Mouse (Mus musculus) G1E (cell line): ENCODE data around the gene Cacng4.

Experiments used
- CTCF ChIP-seq: IDR thresholded peaks from 2 replicates; pipeline ENCODE4 v1.5.1; 2012; ENCODE audit warnings: low read depth, low read length, inconsistent platforms, mixed read lengths
- GATA1 ChIP-seq: IDR thresholded peaks from 2 replicates; pipeline ENCODE4 v1.6.1; 2012; ENCODE audit warnings: borderline replicate concordance, low read length, inconsistent platforms, mixed read lengths
- POLR2AphosphoS5 ChIP-seq: IDR thresholded peaks from 2 replicates; pipeline ENCODE4 v1.6.1; 2012; ENCODE audit warnings: low read depth, low read length, inconsistent platforms; ENCODE audit not compliant: insufficient replicate concordance

DNA sequence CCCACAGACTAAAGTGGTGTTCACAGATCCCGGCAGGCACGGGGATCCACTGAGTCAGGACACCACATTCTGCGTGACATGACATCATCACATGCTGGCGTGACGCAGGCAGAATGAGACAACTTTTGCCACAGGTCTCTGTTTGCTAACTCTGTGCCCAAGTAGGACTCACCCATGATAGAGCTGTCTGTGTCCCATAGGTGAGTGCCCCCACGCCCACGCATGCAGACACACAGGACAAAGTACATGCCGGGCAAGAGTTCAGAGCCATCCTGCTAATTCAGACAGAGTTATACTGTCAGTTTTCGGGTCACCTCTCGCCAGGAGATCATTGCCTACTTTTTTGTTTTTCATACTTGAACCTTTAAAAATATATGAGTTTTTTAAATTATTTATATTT lies 105.9 kb downstream of the Cacng4 start:
- TF ChIP-seq CTCF (no peak), POLR2AphosphoS5 (no peak), GATA1 (no peak)
